Mouse (Mus musculus) kidney, postnatal 0 days (tissue): Measurements from ENCODE around the gene Sptlc3. TPM values are rescaled to one million over a fixed set of nuclear protein-coding genes. Genes with fewer than 3 reads are reported as not detected.

Experiments
- ATAC-seq: fragments of 200-750 bp; cut with Nextera tagmentation; replicated peaks from 2 replicates; pipeline ENCODE4 v1.8.0; 2017; ENCODE audit warnings: low read depth, moderate number of reproducible peaks, moderate TSS enrichment, moderate library complexity; ENCODE audit not compliant: low FRiP score
- DNase-seq: peaks from one replicate; pipeline ENCODE4 v3.0.0-alpha.2; 2016; ENCODE audit warnings: low spot score
- H3K27ac ChIP-seq: fragments of 300-500 bp; sonication (generic); 2 replicates; pipeline ENCODE4 v1.5.1; 2014; ENCODE audit warnings: mild to moderate bottlenecking
- H3K27me3 ChIP-seq: fragments of 300-500 bp; sonication (generic); 2 replicates; pipeline ENCODE4 v1.6.1; 2014; ENCODE audit warnings: low read length, mixed read lengths; ENCODE audit not compliant: insufficient read depth
- H3K36me3 ChIP-seq: fragments of 300-500 bp; sonication (generic); 2 replicates; pipeline ENCODE4 v1.6.1; 2014; ENCODE audit warnings: low read length, mixed read lengths; ENCODE audit not compliant: insufficient read depth
- H3K4me1 ChIP-seq: fragments of 300-500 bp; sonication (generic); replicated peaks from 2 replicates; pipeline ENCODE4 v1.6.1; 2014; ENCODE audit warnings: antibody characterized with exemption, low read length, mixed read lengths; ENCODE audit not compliant: insufficient read depth
- H3K4me2 ChIP-seq: fragments of 300-500 bp; sonication (generic); 2 replicates; pipeline ENCODE4 v1.6.1; 2014; ENCODE audit warnings: mild to moderate bottlenecking, low read length, moderate library complexity, mixed read lengths
- H3K4me3 ChIP-seq: fragments of 300-500 bp; sonication (generic); replicated peaks from 2 replicates; pipeline ENCODE4 v1.5.1; 2014; ENCODE audit warnings: low read depth, low read length
- H3K9ac ChIP-seq: fragments of 300-500 bp; sonication (generic); 2 replicates; pipeline ENCODE4 v1.6.1; 2014; ENCODE audit warnings: low read depth, low read length
- H3K9me3 ChIP-seq: fragments of 300-500 bp; sonication (generic); replicated peaks from 2 replicates; pipeline ENCODE4 v1.6.1; 2016; ENCODE audit warnings: low read length, inconsistent platforms, mixed read lengths
- CTCF ChIP-seq: IDR thresholded peaks from 2 replicates; pipeline ENCODE4 v1.5.1; 2016; ENCODE audit warnings: antibody characterized with exemption, low read depth, mild to moderate bottlenecking, moderate library complexity
- WGBS: fragments of 180-500 bp; shearing (Covaris S2); extraction: QIAGEN DNeasy Blood & Tissue Kit; methylation state at CpG from one replicate; pipeline ENCODE4 v1.1.7; 2014; 5-methylcytosine and 5-hydroxymethylcytosine counted together
- polyA plus RNA-seq: library from polyadenylated mRNA; unstranded; fragments of >200 nt; fragmentation: Nextera tagmentation; extraction: Ambion mirVana; gene quantifications from 2 replicates; pipeline ENCODE4 v1.2.1, GENCODE M21; 2015

Sptlc3 gene
- polyA plus RNA-seq, 1 experiment from 2014 or later = 1.5 TPM

DNA sequence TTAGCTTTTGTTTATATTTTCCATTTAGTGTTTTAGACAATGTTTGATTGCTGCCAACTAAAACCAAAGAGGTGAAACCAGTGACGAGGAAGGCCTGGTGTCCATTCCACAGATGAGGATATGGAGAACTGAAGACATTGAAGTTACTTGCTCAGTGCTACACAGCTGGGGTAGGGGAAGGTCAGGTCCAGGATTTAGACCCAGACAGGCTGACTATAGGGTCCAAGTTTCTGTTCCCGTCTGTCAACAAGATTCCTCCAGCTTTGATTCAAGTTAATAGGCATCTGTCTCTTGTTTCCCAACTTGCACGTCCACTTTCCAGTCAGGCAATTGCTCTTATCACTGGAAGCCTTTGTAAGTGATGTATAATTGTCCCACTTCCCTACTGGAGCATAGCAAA, 188.8 kb downstream of the Sptlc3 start:
- no peaks in the 10 kb centered on the region for H3K4me1 ChIP-seq
- no peak overlapping the region for H3K27ac ChIP-seq
- ATAC-seq = no peak
- WGBS = 75% methylated on average over 3 of the region's 3 CpGs
- no peak overlapping the region for H3K9ac ChIP-seq
- no peaks in the 10 kb centered on the region for H3K36me3 ChIP-seq
- H3K9me3 ChIP-seq = no peaks in the 10 kb centered on the region
- H3K4me3 ChIP-seq = no peak overlapping the region
- TF ChIP-seq CTCF = no peak
- no peaks in the 10 kb centered on the region for H3K27me3 ChIP-seq
- no peak overlapping the region for H3K4me2 ChIP-seq
- DNase-seq = no peak

Other genes starting within 250 kb of the Sptlc3 start
- 3.3 and 3.4 TPM in 2 replicates for gene Ism1, start 184.3 kb downstream of the Sptlc3 start, polyA plus RNA-seq